Mouse (Mus musculus) neural tube, embryonic 15.5 days (tissue): ENCODE data around the gene Trex1. TPM values are rescaled to one million over a fixed set of nuclear protein-coding genes. Genes with fewer than 3 reads are reported as not detected.

Experiments used
- ATAC-seq: fragments of 200-750 bp; cut with Nextera tagmentation; 2 replicates; pipeline ENCODE4 v1.8.0; 2017; ENCODE audit warnings: mild to moderate bottlenecking, moderate TSS enrichment, moderate library complexity; ENCODE audit not compliant: low FRiP score
- H3K27ac ChIP-seq: fragments of 300-500 bp; sonication (generic); replicated peaks from 2 replicates; pipeline ENCODE4 v1.5.1; 2015; ENCODE audit warnings: mild to moderate bottlenecking, inconsistent platforms
- H3K27me3 ChIP-seq: fragments of 300-500 bp; sonication (generic); replicated peaks from 2 replicates; pipeline ENCODE4 v1.6.1; 2015; ENCODE audit warnings: inconsistent platforms
- H3K36me3 ChIP-seq: fragments of 300-500 bp; sonication (generic); 2 replicates; pipeline ENCODE4 v1.6.1; 2015; ENCODE audit warnings: inconsistent platforms
- H3K4me1 ChIP-seq: fragments of 300-500 bp; sonication (generic); 2 replicates; pipeline ENCODE4 v1.6.1; 2015; ENCODE audit warnings: inconsistent platforms
- H3K4me2 ChIP-seq: fragments of 300-500 bp; sonication (generic); 2 replicates; pipeline ENCODE4 v1.6.1; 2015; ENCODE audit warnings: inconsistent platforms, mild to moderate bottlenecking, moderate library complexity
- H3K4me3 ChIP-seq: fragments of 300-500 bp; sonication (generic); replicated peaks from 2 replicates; pipeline ENCODE4 v1.5.1; 2015; ENCODE audit warnings: mild to moderate bottlenecking, inconsistent platforms
- H3K9ac ChIP-seq: fragments of 300-500 bp; sonication (generic); replicated peaks from 2 replicates; pipeline ENCODE4 v1.6.1; 2015; ENCODE audit warnings: mild to moderate bottlenecking, inconsistent platforms
- H3K9me3 ChIP-seq: fragments of 300-500 bp; sonication (generic); replicated peaks from 2 replicates; pipeline ENCODE4 v1.6.1; 2016; ENCODE audit warnings: inconsistent platforms
- WGBS: fragments of 180-500 bp; shearing (Covaris S2); methylation state at CpG from one replicate; pipeline ENCODE4 v1.1.7; 2015; ENCODE audit warnings: mixed read lengths; 5-methylcytosine and 5-hydroxymethylcytosine counted together
- polyA plus RNA-seq: library from polyadenylated mRNA; unstranded; fragments of >200 nt; fragmentation: Nextera tagmentation; extraction: Ambion mirVana; gene quantifications from 2 replicates; pipeline ENCODE4 v1.2.1, GENCODE M21; 2015

Trex1 gene
- polyA plus RNA-seq, 1 experiment from 2014 or later, result 13.9 TPM

DNA sequence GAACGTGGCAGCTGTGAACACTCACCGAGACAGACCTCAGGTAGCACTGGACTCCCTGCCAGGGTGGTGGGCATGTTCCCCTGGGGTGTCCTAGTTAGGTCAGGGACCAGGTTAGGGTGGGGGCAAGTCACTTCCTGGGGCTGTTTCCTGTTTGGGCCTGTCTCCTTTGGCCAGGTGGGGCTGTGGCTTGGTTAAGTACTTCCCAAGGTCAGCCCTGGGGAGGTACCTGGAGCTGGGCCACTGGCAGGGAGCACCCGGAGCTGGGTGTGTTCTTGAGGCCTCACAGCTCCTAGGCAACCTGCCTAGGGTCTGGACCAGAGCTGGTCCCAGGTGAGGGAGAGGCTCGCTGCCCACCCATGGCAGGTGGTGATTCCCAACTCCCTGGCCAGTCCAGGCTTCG lies 30.6 kb downstream of the Trex1 start:
- Histone ChIP-seq H3K27me3 (no peaks in the 10 kb centered on the region), H3K27ac (no peak overlapping the region), H3K4me1 (no peaks in the 10 kb centered on the region), H3K4me2 (no peak overlapping the region), H3K4me3 (no peak overlapping the region), H3K36me3 (peaks cover 23% of the 10 kb centered on the region), H3K9me3 (no peaks in the 10 kb centered on the region), H3K9ac (no peak overlapping the region)
- WGBS, result 82% methylated on average over 5 of the region's 5 CpGs
- no peak for ATAC-seq

DNA sequence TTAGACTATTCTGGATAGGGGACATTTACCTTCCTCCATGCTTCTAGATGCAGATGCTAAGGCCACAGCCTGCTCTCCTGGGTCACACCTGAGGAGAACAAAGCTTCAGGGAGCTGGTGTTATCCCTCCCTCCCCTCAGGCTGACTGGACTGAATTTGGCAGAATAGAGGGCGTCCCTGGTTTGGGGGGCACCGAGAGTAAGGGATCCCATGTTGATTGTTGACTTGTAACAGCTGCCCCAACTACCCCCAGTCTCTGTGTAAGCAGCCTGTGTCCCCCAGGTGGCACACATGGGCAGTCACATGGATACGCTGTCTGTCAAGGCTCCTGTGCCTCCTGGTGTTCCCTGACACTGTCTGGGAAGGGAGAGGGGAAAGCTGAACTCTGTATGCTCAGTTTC lies 31.1 kb downstream of the Trex1 start:
- Histone ChIP-seq H3K36me3 (peaks cover 23% of the 10 kb centered on the region), H3K4me2 (no peak overlapping the region), H3K9me3 (no peaks in the 10 kb centered on the region), H3K4me1 (no peaks in the 10 kb centered on the region), H3K9ac (no peak overlapping the region), H3K27ac (no peak overlapping the region), H3K4me3 (no peak overlapping the region), H3K27me3 (no peaks in the 10 kb centered on the region)
- ATAC-seq, result no peak
- WGBS, result 77% methylated on average over 3 of the region's 3 CpGs

DNA sequence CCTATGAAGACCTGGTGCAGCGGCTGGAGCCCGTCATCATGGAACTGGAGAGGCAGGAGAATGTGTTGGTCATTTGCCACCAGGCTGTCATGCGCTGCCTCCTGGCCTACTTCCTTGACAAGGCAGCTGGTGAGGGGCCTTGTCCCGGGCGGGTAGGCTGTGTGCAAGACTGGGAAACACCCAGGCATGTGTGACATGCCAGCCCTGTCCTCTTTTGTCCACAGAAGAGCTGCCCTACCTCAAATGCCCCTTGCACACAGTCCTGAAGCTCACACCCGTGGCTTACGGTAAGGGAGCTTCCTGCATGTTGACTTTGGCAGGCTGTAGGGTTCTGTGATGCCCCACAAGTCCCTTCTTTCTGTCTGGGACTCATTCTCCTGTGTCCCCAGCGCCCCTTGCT lies 32.0 kb downstream of the Trex1 start:
- no peak for ATAC-seq
- Histone ChIP-seq H3K4me3 (no peak overlapping the region), H3K36me3 (peaks cover 26% of the 10 kb centered on the region), H3K27ac (no peak overlapping the region), H3K4me2 (no peak overlapping the region), H3K27me3 (no peaks in the 10 kb centered on the region), H3K9me3 (no peaks in the 10 kb centered on the region), H3K9ac (no peak overlapping the region), H3K4me1 (no peaks in the 10 kb centered on the region)
- 89% methylated on average over 8 of the region's 8 CpGs for WGBS

DNA sequence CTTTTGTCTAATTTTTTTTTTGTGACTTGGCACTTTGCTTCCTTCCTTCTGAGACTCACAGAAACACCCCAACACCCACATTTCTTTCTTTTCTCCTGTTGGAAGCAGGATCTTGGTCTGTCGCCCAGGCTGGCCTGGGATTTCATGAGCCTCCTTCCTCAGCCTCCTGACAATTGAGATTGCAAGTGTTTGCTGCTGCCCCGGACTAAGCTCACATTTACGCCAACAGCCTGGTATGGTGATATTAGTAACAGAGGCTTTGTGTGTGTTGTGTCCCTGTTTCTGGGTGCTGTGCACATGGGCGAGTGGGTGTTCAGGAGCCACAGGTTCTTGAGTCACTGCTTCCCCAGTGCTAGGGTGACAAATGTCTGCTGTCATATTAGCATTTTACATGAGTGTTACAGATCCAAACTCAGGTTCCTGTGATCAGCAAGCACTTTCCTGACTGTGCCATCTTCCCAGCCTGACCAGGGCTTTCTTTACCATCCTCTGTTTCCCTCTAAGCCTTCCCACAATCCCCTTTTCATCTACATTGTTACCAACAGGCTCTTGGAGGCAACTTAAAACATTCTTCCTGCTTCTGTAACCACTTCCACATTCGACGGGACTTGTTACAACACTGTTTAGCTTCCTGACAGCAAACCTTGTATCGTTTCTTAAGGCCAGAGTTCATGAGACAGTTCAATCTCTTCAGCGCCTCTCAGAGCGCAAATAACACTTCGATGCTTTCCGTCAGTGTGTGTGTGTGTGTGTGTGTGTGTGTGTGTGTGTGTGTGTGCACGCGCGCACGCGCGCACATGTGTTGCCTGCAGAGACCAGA lies 36.5 kb downstream of the Trex1 start:
- ATAC-seq, result no peak
- WGBS, result 91% methylated on average over 17 of the region's 17 CpGs
- H3K27ac ChIP-seq, result no peak overlapping the region
- H3K4me1 ChIP-seq, result no peaks in the 10 kb centered on the region
- no peak overlapping the region for H3K4me3 ChIP-seq
- no peak overlapping the region for H3K9ac ChIP-seq
- no peaks in the 10 kb centered on the region for H3K27me3 ChIP-seq
- no peak overlapping the region for H3K4me2 ChIP-seq
- H3K36me3 ChIP-seq, result peaks cover 16% of the 10 kb centered on the region
- H3K9me3 ChIP-seq, result no peaks in the 10 kb centered on the region

DNA sequence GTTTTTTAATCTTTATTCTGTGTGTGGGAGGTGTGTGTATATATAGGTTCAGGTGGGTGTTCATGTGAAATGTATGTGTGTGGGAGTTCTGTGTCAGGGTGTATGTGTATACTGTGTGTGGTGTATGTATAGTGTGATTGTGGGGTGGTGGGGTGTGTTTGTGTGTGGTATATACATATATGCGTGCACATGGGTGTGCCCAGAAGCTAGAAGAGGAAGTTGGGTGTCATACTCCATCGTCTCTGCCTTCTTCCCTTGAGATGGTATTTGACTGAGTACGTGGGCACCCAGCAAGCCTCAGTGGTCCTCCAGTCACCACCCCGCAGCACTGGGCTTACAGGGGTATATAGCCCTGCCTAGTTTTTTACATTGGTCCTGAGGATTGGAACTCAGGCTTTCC lies 38.1 kb downstream of the Trex1 start:
- Histone ChIP-seq H3K4me3 (no peak overlapping the region), H3K27ac (no peak overlapping the region), H3K27me3 (no peaks in the 10 kb centered on the region), H3K4me1 (no peaks in the 10 kb centered on the region), H3K9ac (no peak overlapping the region), H3K4me2 (no peak overlapping the region), H3K9me3 (no peaks in the 10 kb centered on the region), H3K36me3 (peaks cover 26% of the 10 kb centered on the region)
- WGBS, result 86% methylated on average over 4 of the region's 4 CpGs
- no peak for ATAC-seq

DNA sequence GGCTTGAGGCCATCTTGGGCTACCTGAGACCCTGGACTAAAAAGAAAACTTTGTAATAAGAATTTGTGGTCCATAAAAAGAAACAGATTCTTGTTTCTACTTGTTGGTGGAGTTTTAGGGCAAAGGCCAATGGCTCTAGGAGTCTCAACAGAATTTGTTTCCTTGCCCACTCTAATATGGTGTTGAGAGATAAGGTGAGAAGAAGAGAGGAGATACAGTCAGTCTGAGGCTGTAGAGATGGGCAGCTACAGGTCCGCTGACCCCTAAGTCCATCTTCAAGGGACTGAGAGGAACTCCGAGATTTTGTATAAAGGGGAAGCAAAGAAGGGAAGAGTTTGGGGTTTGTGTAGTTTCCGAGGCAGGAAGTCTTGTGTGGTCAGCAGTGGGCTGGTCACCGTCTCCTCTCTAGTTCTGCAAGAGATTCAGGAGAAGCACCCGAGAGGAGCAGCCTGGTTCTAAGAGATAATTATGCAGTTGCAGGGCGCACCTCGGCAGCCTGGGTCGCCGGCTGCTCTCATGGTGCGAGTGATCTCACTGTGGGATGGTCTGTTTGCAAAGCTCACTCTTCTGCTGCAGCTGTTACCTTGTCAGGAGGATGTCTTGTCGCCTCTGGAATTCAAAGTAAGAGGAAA lies 42.4 kb downstream of the Trex1 start:
- Histone ChIP-seq H3K4me3 (no peak overlapping the region), H3K27me3 (no peaks in the 10 kb centered on the region), H3K9me3 (no peaks in the 10 kb centered on the region), H3K27ac (no peak overlapping the region), H3K36me3 (peaks cover 18% of the 10 kb centered on the region), H3K9ac (no peak overlapping the region), H3K4me2 (no peak overlapping the region), H3K4me1 (no peaks in the 10 kb centered on the region)
- WGBS, result 70% methylated on average over 11 of the region's 11 CpGs
- no peak for ATAC-seq

DNA sequence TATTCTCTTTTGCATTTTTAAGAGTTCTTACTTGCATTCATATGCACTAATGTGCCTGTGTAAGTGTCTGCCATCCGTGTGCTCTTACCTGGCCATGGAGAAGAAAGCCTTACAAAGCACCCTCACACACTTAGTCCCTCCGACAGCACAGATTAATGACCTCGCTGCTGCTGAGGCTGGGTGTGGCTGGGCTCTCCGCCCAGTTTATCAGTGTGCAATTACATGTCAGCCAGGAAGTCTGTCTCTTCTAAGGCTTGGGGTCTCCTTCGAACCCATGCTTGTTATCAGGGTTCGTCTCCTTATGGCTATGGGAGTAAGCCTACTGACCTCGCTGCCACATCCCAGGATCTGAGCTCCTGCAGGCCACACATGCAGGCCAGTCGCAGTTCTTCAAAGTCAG lies 44.1 kb downstream of the Trex1 start:
- Histone ChIP-seq H3K4me1 (no peaks in the 10 kb centered on the region), H3K36me3 (peaks cover 22% of the 10 kb centered on the region), H3K4me3 (no peak overlapping the region), H3K9me3 (no peaks in the 10 kb centered on the region), H3K27ac (no peak overlapping the region), H3K9ac (no peak overlapping the region), H3K4me2 (no peak overlapping the region), H3K27me3 (no peaks in the 10 kb centered on the region)
- ATAC-seq, result no peak
- 74% methylated on average over 8 of the region's 8 CpGs for WGBS

DNA sequence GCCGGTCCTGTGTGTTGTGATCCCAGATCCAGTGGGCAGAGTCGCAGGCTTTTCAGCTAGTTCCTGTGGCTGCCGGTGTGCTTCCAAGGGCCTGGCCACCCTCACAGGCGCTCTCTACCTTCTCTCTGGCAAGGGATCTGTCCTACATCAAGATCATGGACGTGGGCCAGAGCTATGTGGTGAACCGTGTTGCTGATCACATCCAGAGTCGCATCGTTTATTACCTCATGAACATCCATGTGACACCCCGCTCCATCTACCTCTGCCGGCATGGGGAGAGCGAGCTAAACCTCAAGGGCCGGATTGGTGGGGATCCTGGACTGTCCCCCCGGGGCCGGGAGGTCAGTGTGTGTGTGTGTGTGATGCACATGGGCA lies 49.2 kb downstream of the Trex1 start:
- Histone ChIP-seq H3K4me2 (no peak overlapping the region), H3K4me1 (no peaks in the 10 kb centered on the region), H3K27me3 (no peaks in the 10 kb centered on the region), H3K36me3 (peaks cover 35% of the 10 kb centered on the region), H3K9me3 (no peaks in the 10 kb centered on the region), H3K27ac (no peak overlapping the region), H3K9ac (no peak overlapping the region), H3K4me3 (no peak overlapping the region)
- no peak for ATAC-seq
- 85% methylated on average over 14 of the region's 14 CpGs for WGBS

DNA sequence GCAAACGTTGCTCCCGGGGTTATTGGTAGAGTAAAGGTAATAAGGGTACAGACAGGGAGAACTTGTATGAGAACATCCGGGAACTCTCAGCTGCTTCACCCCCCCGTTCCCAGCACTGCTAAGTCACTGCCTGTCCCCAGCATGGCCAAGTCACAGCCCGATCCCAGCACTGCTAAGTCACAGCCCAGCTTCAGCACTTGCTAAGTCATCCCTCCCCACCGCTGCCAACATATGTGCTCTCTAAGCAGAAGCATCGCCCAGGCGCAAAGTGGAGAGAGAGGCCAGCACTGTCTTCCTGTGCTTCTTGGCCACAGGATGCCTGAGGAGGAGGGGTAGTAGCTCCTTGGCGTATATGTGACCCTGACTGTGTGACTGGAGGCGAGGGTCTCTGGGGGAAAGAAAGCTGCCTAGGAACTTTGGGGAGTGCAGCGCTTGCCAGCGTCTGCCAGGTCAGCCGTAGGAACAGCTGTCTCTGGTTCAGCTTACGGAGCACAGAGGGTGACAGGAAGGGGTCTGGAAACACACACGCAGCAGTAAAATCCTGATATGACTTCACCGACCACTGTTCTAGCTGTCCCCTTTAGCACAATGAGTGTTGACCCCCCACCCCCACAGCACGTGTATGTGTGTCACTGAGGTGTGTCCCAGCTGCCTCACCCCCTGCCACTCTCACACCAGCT lies 49.8 kb downstream of the Trex1 start:
- no peaks in the 10 kb centered on the region for H3K9me3 ChIP-seq
- peaks cover 34% of the 10 kb centered on the region for H3K36me3 ChIP-seq
- 64% methylated on average over 17 of the region's 17 CpGs for WGBS
- no peak overlapping the region for H3K4me2 ChIP-seq
- H3K27me3 ChIP-seq, result no peaks in the 10 kb centered on the region
- no peak overlapping the region for H3K4me3 ChIP-seq
- no peak overlapping the region for H3K9ac ChIP-seq
- no peak for ATAC-seq
- H3K4me1 ChIP-seq, result no peaks in the 10 kb centered on the region
- no peak overlapping the region for H3K27ac ChIP-seq

DNA sequence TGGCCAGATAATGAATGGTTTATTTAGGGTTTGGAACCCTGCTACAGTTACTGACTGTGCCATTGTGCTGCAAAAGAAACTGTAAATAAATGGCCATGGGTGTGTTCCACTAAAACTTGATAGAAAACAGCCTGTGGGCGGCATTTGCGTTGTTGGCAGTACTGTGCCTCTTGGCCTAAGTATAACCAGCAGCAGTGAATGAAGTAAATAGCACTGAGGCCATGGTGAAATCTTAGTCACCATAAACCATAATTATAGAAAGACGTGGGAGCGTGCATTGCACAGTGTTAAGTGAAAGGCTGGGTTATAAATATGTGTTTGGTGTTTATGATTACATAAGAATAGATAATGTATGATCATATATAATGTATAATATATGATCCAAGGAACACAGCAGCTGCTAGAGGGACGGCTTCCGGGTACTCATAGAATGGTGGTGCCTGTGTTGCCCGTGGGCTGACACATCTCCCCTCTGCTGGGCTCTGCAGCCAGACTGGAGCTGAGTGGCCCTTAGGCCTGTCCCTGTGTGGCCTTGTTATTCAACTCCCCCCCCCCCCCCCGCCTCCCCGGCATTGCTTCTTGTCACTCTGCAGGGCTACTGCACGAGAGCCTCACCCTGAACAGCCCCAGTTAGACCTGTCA lies 50.4 kb downstream of the Trex1 start:
- H3K27me3 ChIP-seq, result no peaks in the 10 kb centered on the region
- peaks cover 34% of the 10 kb centered on the region for H3K36me3 ChIP-seq
- H3K4me2 ChIP-seq, result no peak overlapping the region
- no peak overlapping the region for H3K27ac ChIP-seq
- no peak overlapping the region for H3K9ac ChIP-seq
- no peak for ATAC-seq
- 77% methylated on average over 10 of the region's 10 CpGs for WGBS
- H3K4me3 ChIP-seq, result no peak overlapping the region
- no peaks in the 10 kb centered on the region for H3K4me1 ChIP-seq
- no peaks in the 10 kb centered on the region for H3K9me3 ChIP-seq

DNA sequence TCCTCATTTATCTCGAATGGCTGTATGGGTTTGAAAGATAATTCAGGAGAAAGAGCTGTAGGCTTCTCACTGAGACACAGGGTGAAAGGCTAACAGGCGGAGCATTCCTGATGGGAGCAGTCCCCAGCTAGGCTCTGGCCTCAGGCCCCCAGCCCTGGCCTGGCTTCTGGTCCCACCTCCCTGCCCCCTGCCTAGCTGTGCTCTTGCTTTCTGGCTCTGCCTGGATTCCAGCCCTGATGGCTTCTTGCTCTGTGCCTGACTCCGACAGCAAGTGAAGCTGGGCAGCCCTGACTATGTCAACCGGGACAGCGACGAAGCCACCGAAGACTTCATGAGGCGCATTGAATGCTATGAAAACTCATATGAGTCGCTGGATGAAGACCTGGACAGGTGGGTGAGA lies 51.5 kb downstream of the Trex1 start:
- no peaks in the 10 kb centered on the region for H3K9me3 ChIP-seq
- no peak overlapping the region for H3K27ac ChIP-seq
- ATAC-seq, result no peak
- no peak overlapping the region for H3K4me2 ChIP-seq
- H3K27me3 ChIP-seq, result no peaks in the 10 kb centered on the region
- peaks cover 31% of the 10 kb centered on the region for H3K36me3 ChIP-seq
- 86% methylated on average over 9 of the region's 9 CpGs for WGBS
- no peak overlapping the region for H3K4me3 ChIP-seq
- H3K9ac ChIP-seq, result no peak overlapping the region
- H3K4me1 ChIP-seq, result no peaks in the 10 kb centered on the region
